Mouse (Mus musculus) megakaryocyte, embryonic 14.5 days (primary cell): ENCODE results near the gene Agfg1.

ENCODE experiments used
- FLI1 ChIP-seq: IDR thresholded peaks from 2 replicates; pipeline ENCODE4 v1.6.1; 2012; ENCODE audit warnings: low read length, inconsistent platforms, mixed read lengths
- GATA1 ChIP-seq: IDR thresholded peaks from 3 replicates; pipeline ENCODE4 v1.6.1; 2012; ENCODE audit warnings: mixed read lengths, low read length, inconsistent platforms, borderline replicate concordance

GRCm38 (mm10) chr1:82808564-82808963 lies 30.7 kb upstream of the Agfg1 start:
- no peak for TF ChIP-seq GATA1
- no peak for TF ChIP-seq FLI1
